Mouse (Mus musculus) frontal cortex, postnatal 36 days (tissue): ENCODE measurements around the gene Fhdc1.

Experiments used
- DNase-seq, 2 experiments: peaks; one replicate each; pipeline ENCODE4 v3.0.0; 2022; ENCODE audit warnings: low spot score in 2 of 2

The Fhdc1 gene

GRCm38 (mm10) chr3:84480006-84480897 lies at the start of gene Fhdc1:
TSS of gene Fhdc1 (minus strand) at chr3:84480429.
- DNase-seq, result peak; percentile 33 to 46

DNA sequence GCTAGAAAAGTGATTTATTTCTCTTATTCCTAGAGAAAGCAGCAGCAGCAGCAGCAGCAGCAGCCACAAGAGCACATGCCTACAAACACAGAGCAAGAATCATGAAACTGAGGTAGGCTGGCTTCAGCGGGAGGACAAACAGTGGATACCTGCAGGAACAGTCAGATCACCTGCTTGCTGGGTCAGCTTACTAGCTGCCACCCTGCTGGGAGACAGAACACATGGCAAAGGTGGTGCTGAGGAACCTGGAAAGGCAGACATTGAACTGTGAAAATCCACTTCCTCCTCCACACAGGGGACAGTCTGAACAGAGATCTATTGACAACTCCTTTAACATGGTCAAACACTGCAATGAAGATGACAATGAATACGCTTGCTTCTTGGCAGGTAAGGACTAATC lies 48.8 kb upstream of the Fhdc1 start:
- DNase-seq, result no peak

DNA sequence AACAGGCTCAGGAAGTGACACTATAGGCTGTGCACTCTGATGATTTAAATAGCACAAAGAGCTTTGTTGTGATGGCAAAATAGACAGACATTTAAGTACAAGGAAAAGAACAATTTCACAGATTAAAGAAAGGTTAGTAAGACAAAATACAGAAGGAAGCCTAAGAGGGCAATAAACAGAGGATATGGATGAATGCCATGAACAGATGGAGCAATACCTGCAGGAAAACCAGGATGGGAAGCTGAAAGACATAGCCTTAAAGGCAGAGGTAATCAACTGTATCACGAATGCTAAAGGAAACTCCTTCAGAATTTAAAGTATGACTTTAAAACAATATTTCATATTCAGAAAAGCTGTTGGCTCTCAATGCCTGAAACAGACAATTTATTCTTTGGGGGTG lies 44.7 kb upstream of the Fhdc1 start:
- DNase-seq, result no peak

GRCm38 (mm10) chr3:84516163-84516562 lies 35.9 kb upstream of the Fhdc1 start:
- no peak for DNase-seq

DNA sequence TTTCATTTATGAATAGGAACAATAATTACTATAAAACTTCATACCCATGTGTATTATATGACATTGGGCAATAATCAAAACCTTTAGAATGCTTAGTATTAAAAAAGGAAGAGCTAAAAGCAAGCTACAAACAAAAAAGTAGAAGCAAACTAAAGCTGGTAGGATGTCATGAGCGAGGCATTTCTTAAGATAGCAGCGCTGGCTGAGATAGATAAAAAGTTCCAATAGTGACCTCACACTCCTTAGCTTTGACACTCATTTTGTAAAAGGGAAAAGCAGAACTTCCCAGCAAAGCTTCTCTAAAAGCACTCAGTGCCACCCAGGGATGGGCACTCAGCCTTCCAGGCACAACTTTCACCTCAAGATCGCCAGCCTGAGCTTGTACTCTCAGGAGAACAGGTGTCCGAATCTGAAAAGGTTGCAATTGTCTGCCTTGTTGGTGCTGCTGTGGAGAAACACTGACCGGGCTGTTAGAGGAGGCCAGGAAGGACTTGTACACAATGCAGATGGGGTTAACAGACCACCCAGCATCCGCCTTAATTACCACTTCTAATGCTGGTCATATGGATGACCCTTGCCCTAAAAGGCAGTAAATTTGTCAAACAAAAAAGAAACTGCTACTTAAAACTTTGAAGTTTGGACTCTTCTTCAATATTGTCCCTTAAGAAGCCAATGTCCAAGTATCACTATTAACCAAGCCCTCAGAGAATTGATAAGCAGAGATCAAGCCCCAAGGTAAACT lies 32.7 kb upstream of the Fhdc1 start:
- DNase-seq, result no peak

DNA sequence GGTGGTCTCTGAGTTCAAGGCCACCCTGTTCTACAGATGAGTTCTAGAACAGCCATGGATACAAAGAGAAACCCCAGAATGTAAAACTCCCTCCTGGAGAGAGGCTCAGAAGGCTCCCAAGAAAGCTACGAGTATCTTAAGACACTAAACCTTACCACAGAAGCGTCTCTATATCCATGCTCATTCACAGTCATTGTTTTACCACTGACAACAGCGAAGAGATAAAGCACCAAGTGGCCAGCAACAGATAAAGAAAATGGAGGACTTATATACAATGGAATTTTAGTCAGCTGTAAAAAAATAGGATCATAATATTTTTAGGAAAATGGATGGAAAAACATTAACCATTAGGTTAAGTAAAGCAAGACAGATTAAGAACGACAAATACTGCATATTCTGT lies 25.0 kb upstream of the Fhdc1 start:
- no peak for DNase-seq

- no peak for DNase-seq
Observed at GRCm38 (mm10) chr3:84504291-84504690, 24.1 kb upstream of the Fhdc1 start.

- DNase-seq, result no peak
Observed at GRCm38 (mm10) chr3:84502101-84502500, 21.9 kb upstream of the Fhdc1 start.

DNA sequence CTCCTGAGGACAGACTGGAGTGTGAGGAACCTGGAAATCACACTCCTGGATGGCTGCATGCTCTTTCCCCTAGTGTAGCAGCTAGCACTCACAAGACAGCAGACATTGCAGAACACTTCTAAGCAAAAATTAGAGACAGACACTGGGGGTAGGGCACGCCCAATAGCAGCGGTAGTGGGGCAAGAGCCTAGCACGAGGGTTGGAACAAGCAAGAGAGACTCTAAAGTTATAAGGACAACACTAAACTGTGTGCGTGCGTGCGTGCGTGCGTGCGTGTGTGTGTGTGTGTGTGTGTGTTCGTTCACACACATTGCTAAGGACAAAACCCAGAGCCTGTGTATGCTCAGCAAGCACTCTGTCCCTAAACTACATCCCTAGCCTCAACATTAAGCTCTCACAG lies 20.3 kb upstream of the Fhdc1 start:
- no peak for DNase-seq

- no peak for DNase-seq
Observed at GRCm38 (mm10) chr3:84497718-84498117, 17.5 kb upstream of the Fhdc1 start.

GRCm38 (mm10) chr3:84492657-84493056 lies 12.4 kb upstream of the Fhdc1 start:
- DNase-seq, result no peak

DNA sequence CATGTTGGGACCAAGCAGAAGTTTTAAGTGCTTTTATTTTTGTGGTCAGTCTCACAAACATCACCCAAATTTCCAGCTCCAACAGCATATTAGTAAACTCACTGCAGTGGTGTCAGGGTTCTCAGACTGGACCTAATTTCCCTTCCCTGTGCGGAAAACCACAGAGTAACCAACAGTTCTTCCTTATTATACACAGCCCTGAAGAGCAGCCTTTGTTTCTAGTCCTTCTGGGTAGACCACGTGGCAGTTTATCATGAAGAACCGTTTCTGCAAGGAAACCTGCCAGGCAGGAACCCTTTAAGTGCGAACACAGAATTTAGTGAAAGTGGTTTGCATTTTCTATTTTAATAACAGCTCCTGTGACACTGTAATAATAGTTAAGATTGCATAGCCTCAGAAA lies 11.9 kb upstream of the Fhdc1 start:
- no peak for DNase-seq

GRCm38 (mm10) chr3:84488716-84489115 lies 8.5 kb upstream of the Fhdc1 start:
- DNase-seq, result peak; percentile 20 to 38

- DNase-seq, result no peak
Observed at GRCm38 (mm10) chr3:84484891-84485290, 4.7 kb upstream of the Fhdc1 start.

- no peak for DNase-seq
Observed at GRCm38 (mm10) chr3:84484333-84484732, 4.1 kb upstream of the Fhdc1 start.

GRCm38 (mm10) chr3:84482121-84482520 lies 1.9 kb upstream of the Fhdc1 start:
- no peak for DNase-seq

DNA sequence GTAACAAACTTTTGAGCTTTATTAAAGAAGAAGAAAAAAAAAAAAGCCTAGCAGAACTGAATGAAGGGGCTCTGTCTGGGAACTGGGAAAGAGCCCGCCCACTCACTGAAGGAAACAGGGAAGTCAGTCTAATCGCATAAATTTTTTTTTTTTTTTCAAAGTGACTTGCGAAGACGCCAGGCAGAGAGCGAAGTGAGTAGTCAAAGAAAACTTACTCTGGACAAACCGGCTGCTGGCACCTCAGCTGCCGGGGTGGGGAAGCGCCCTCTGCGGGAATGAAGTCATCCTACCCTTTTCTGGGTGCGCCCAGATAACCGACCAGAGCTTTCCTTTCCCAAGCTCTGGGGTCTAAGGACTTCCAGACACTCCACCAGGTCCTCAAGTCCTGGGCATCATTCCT lies 875 bp upstream of the Fhdc1 start:
- peak in 1 of 2 experiments; percentile 26 for DNase-seq

- peak in 1 of 2 experiments; percentile 35 for DNase-seq
Observed at GRCm38 (mm10) chr3:84479293-84480005, 780 bp downstream of the Fhdc1 start.

DNA sequence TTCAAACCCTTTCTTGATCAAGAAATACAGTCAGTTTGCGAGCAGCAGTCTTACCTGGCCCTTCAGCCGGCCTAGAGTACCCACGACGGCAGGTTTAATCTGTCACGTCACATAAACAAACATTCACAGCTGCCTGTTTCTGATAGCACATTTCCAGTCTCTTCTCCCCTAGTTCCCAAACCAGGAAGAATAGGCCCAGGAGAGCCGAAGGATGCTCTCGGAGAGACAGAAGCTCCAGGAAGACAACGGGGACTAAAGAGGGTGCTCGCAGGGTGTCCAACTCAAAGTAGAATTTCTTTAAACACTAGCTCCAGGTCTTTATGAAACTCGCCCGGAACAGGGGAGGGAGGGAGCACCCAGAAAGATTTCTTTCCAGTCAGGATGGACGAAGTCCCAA lies 1.3 kb downstream of the Fhdc1 start:
- DNase-seq, result peak in 1 of 2 experiments; percentile 13

DNA sequence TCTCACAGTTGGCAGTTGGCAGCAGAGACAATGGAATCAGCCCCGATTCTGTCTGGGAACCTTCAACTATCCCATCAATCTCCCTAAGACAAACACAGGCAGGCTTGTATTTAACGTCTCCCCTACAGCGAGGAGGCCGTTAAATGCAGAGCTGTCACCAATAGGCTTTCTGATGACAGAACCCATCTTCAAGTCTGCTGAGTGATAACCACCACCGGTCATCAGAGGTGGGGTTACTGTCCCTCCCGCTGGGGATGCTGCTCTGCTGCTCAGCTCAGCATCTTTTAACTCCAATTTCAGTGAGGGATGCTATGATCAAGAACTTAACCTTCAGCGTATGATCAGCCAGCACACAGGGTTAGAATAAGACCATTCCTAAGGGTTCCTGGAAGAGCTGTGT lies 2.0 kb downstream of the Fhdc1 start:
- no peak for DNase-seq

- no peak for DNase-seq
Observed at GRCm38 (mm10) chr3:84477498-84477897, 2.7 kb downstream of the Fhdc1 start.
